Mouse (Mus musculus) CD8-positive naive resting alpha-beta T cell, adult 2 months (primary cell): ENCODE measurements around the gene Prkaca.

Experiments
- DNase-seq, 2 experiments: peaks; one replicate each; pipeline ENCODE4 v3.0.0; 2022; ENCODE audit warnings: low read depth in 2 of 2, low spot score in 2 of 2

Prkaca gene

GRCm38 (mm10) chr8:83972150-83973120 lies at the start of gene Prkaca:
Gene Prkaca, plus strand, starts transcription at chr8:83972993.
- peak; percentile 95 for DNase-seq

GRCm38 (mm10) chr8:83924585-83924984 lies 48.2 kb upstream of the Prkaca start:
- no peak for DNase-seq

- DNase-seq = no peak
Measured at GRCm38 (mm10) chr8:83926266-83926665, 46.5 kb upstream of the Prkaca start.

GRCm38 (mm10) chr8:83934222-83934621 lies 38.6 kb upstream of the Prkaca start:
- DNase-seq = no peak

- no peak for DNase-seq
Measured at GRCm38 (mm10) chr8:83934994-83935393, 37.8 kb upstream of the Prkaca start.

- DNase-seq = no peak
Measured at GRCm38 (mm10) chr8:83935435-83935834, 37.4 kb upstream of the Prkaca start.

GRCm38 (mm10) chr8:83937645-83938044 lies 35.1 kb upstream of the Prkaca start:
- no peak for DNase-seq

- no peak for DNase-seq
Measured at GRCm38 (mm10) chr8:83938330-83938729, 34.5 kb upstream of the Prkaca start.

- no peak for DNase-seq
Measured at GRCm38 (mm10) chr8:83941066-83941677, 31.6 kb upstream of the Prkaca start.

GRCm38 (mm10) chr8:83942446-83942845 lies 30.3 kb upstream of the Prkaca start:
- DNase-seq = no peak

- no peak for DNase-seq
Measured at GRCm38 (mm10) chr8:83945540-83945939, 27.3 kb upstream of the Prkaca start.

- DNase-seq = no peak
Measured at GRCm38 (mm10) chr8:83954749-83955105, 18.1 kb upstream of the Prkaca start.

GRCm38 (mm10) chr8:83955106-83955957 lies 17.5 kb upstream of the Prkaca start, which contains the start of the genes Gm10644 and Asf1b:
Gene Gm10644, minus strand, starts transcription at chr8:83955205.
Gene Asf1b, plus strand, starts transcription at chr8:83955507.
- DNase-seq = peak; percentile 94

- DNase-seq = no peak
Measured at GRCm38 (mm10) chr8:83955958-83956218, 16.9 kb upstream of the Prkaca start.

GRCm38 (mm10) chr8:83956789-83957188 lies 16.0 kb upstream of the Prkaca start:
- peak in 1 of 2 experiments; percentile 40 for DNase-seq

GRCm38 (mm10) chr8:83964015-83964765 lies 8.6 kb upstream of the Prkaca start:
- no peak for DNase-seq

- no peak for DNase-seq
Measured at GRCm38 (mm10) chr8:83967701-83968100, 5.1 kb upstream of the Prkaca start.

GRCm38 (mm10) chr8:83971121-83971520 lies 1.7 kb upstream of the Prkaca start:
- no peak for DNase-seq

GRCm38 (mm10) chr8:83971661-83972060 lies 1.1 kb upstream of the Prkaca start:
- no peak for DNase-seq

- DNase-seq = no peak
Measured at GRCm38 (mm10) chr8:83973161-83974031, 603 bp downstream of the Prkaca start.
